Mouse (Mus musculus) liver, adult 10 weeks (tissue): ENCODE measurements around the gene Gm21954. TPM values are rescaled to one million over a fixed set of nuclear protein-coding genes. Genes with fewer than 3 reads are reported as not detected.

Experiments used
- polyA plus RNA-seq: library from polyadenylated mRNA; stranded (reverse); fragments of 350-450 nt; fragmentation: Illumina TruSeq; extraction: RNeasy Lipid Tissue Mini Kit (QIAGEN cat#74804); gene quantifications from one replicate; pipeline ENCODE4 v1.2.3, GENCODE M21; 2014; ENCODE audit warnings: low read depth, low replicate concordance

The Gm21954 gene
- polyA plus RNA-seq, result not detected

GRCm38 (mm10) chr3:55472110-55472509 lies at the start of gene Gm21954:
Gene Gm21954 (minus strand): TSS chr3:55472210.

Other genes with a start within 250 kb of the Gm21954 start
- 0.08 TPM for gene Dclk1, start 229.8 kb downstream of the Gm21954 start, polyA plus RNA-seq